Comparison of ENCODE assay signal across 10 mouse cellular contexts in genomic region chr8:109750699-109751098, GRCm38 (mm10). TPM values are rescaled to one million over a fixed set of nuclear protein-coding genes. Genes with fewer than 3 reads are reported as not detected.
DNase-seq lines count a peak whose midpoint lies in the region; ATAC-seq and TF ChIP-seq lines count a peak whose summit lies in the region.
"Had no signal": no experiment of that assay in that cellular context is flagged by ENCODE, and none has a peak within 500 bp of the region (broad histone marks: within the 10 kb centered on the region; RNA-seq: fewer than 3 reads in every experiment).

No protein-coding gene starts in this region.

- no peak overlapping the region for H3K4me2 ChIP-seq in forebrain, embryonic 14.5 days (ENCODE audit: low read length)
- no peak overlapping the region for H3K4me2 ChIP-seq in midbrain, embryonic 16.5 days (ENCODE audit: low read length)
- H3K4me2 ChIP-seq: embryonic facial prominence, embryonic 12.5 days; lung, embryonic 15.5 days had no signal

- no peak overlapping the region for H3K27ac ChIP-seq in left cerebral cortex, adult 2 months
- H3K27ac ChIP-seq in bone marrow macrophage, adult 2 months (ENCODE audit: insufficient read depth, low read depth, low read length): peak overlapping the region; percentile 30; the same call in 1 of the 2 replicates
- H3K27ac ChIP-seq in liver, adult 2 months (replicated peaks; ENCODE audit: insufficient read depth, low read depth, low read length): no peak overlapping the region
- H3K27ac ChIP-seq in small intestine, adult 2 months (ENCODE audit: insufficient read depth, low read depth, low read length): no peak overlapping the region
- H3K27ac ChIP-seq in forebrain, embryonic 14.5 days (ENCODE audit: low read depth, low read length): no peak overlapping the region
- H3K27ac ChIP-seq in midbrain, embryonic 16.5 days (ENCODE audit: low read length): no peak overlapping the region
- H3K27ac ChIP-seq: embryonic facial prominence, embryonic 12.5 days; lung, embryonic 15.5 days had no signal

- no peaks in the 10 kb centered on the region for H3K27me3 ChIP-seq in liver, adult 2 months (ENCODE audit: control insufficient read depth, insufficient read depth, low read length)
- H3K27me3 ChIP-seq in small intestine, adult 2 months (ENCODE audit: control insufficient read depth, insufficient read depth, low read length): no peaks in the 10 kb centered on the region
- H3K27me3 ChIP-seq in forebrain, embryonic 14.5 days (replicated peaks; ENCODE audit: control insufficient read depth, insufficient read depth, low read length): no peaks in the 10 kb centered on the region
- no peaks in the 10 kb centered on the region for H3K27me3 ChIP-seq in midbrain, embryonic 16.5 days (ENCODE audit: control insufficient read depth, insufficient read depth, low read depth, low read length)
- H3K27me3 ChIP-seq: embryonic facial prominence, embryonic 12.5 days; lung, embryonic 15.5 days had no signal

- TF ChIP-seq CTCF in left cerebral cortex, adult 2 months (IDR thresholded peaks at IDR 0.05): peak; percentile 8; the same call in 1 of the 2 replicates
- no peak for TF ChIP-seq CTCF in bone marrow macrophage, adult 2 months (IDR thresholded peaks at IDR 0.05; ENCODE audit: low read depth, low read length)
- TF ChIP-seq CTCF in liver, adult 2 months (IDR thresholded peaks at IDR 0.05; ENCODE audit: low read depth, low read length): peak; percentile 18; the same call in 1 of the 2 replicates
- TF ChIP-seq CTCF in small intestine, adult 2 months (IDR thresholded peaks at IDR 0.05; ENCODE audit: extremely low read depth, insufficient read length, insufficient replicate concordance, low read depth, low read length): peak; percentile 23; the same call in 1 of the 2 replicates

- ATAC-seq in forebrain, embryonic 14.5 days: no peak
- no peak for ATAC-seq in midbrain, embryonic 16.5 days

- intact Hi-C loops in left cerebral cortex, adult 2 months (cut with DNase I): no loop called here

- no peak for TF ChIP-seq POLR2A in bone marrow macrophage, adult 2 months (IDR thresholded peaks at IDR 0.05; ENCODE audit: borderline replicate concordance, low read depth, low read length)
- TF ChIP-seq POLR2A in liver, adult 2 months (IDR thresholded peaks at IDR 0.05; ENCODE audit: extremely low read depth, insufficient read depth, low read length): no peak
- no peak for TF ChIP-seq POLR2A in small intestine, adult 2 months (IDR thresholded peaks at IDR 0.05; ENCODE audit: low read depth, low read length)

- H3K36me3 ChIP-seq in liver, adult 2 months (ENCODE audit: control insufficient read depth, insufficient read depth, low read length): no peaks in the 10 kb centered on the region
- no peaks in the 10 kb centered on the region for H3K36me3 ChIP-seq in small intestine, adult 2 months (ENCODE audit: control insufficient read depth, insufficient read depth, low read length)
- H3K36me3 ChIP-seq in forebrain, embryonic 14.5 days (ENCODE audit: control insufficient read depth, insufficient read depth, low read length): no peaks in the 10 kb centered on the region
- H3K36me3 ChIP-seq in midbrain, embryonic 16.5 days (ENCODE audit: control insufficient read depth, insufficient read depth, low read length): no peaks in the 10 kb centered on the region
- H3K36me3 ChIP-seq: embryonic facial prominence, embryonic 12.5 days; lung, embryonic 15.5 days had no signal

- peak in 1 of 2 experiments; percentile 30 for DNase-seq in left cerebral cortex, adult 2 months (ENCODE audit: extremely low spot score in 1 of 2, low spot score in 2 of 2)
- no peak for DNase-seq in left cerebral cortex, adult 11 months (ENCODE audit: low spot score)
- no peak for DNase-seq in liver, adult 2 months (ENCODE audit: extremely low read depth, low read depth, low spot score)
- DNase-seq in forebrain, embryonic 14.5 days (ENCODE audit: low spot score): no peak
- no peak for DNase-seq in cerebellum, adult 8-10 months

- WGBS in liver, adult 2 months: 74% methylated on average over 12 of the region's 12 CpGs
- WGBS in small intestine, adult 2 months: 27% methylated on average over 12 of the region's 12 CpGs
- 81% methylated on average over 12 of the region's 12 CpGs for WGBS in forebrain, embryonic 14.5 days
- 81% methylated on average over 12 of the region's 12 CpGs for WGBS in midbrain, embryonic 16.5 days

- no peaks in the 10 kb centered on the region for H3K9me3 ChIP-seq in forebrain, embryonic 14.5 days (replicated peaks; ENCODE audit: control insufficient read depth, low read length)
- H3K9me3 ChIP-seq in midbrain, embryonic 16.5 days (replicated peaks; ENCODE audit: control insufficient read depth, low read length, poor library complexity, severe bottlenecking): no peaks in the 10 kb centered on the region
- H3K9me3 ChIP-seq: embryonic facial prominence, embryonic 12.5 days; lung, embryonic 15.5 days had no signal

- no peaks in the 10 kb centered on the region for H3K79me2 ChIP-seq in liver, adult 2 months (ENCODE audit: control insufficient read depth, insufficient read depth, low read length)

- no peak overlapping the region for H3K4me3 ChIP-seq in left cerebral cortex, adult 2 months
- peak overlapping the region; percentile 15 for H3K4me3 ChIP-seq in bone marrow macrophage, adult 2 months (ENCODE audit: insufficient read depth, low read length)
- no peak overlapping the region for H3K4me3 ChIP-seq in liver, adult 2 months (ENCODE audit: insufficient read depth, low read depth, low read length)
- H3K4me3 ChIP-seq in small intestine, adult 2 months (ENCODE audit: low read depth, low read length): no peak overlapping the region
- no peak overlapping the region for H3K4me3 ChIP-seq in forebrain, embryonic 14.5 days (ENCODE audit: low read depth, low read length)
- no peak overlapping the region for H3K4me3 ChIP-seq in midbrain, embryonic 16.5 days (ENCODE audit: low read depth, low read length)
- H3K4me3 ChIP-seq: embryonic facial prominence, embryonic 12.5 days; lung, embryonic 15.5 days had no signal

- no peak overlapping the region for H3K9ac ChIP-seq in liver, adult 2 months (ENCODE audit: low read depth, low read length)
- no peak overlapping the region for H3K9ac ChIP-seq in forebrain, embryonic 14.5 days (ENCODE audit: low read length)
- no peak overlapping the region for H3K9ac ChIP-seq in midbrain, embryonic 16.5 days (ENCODE audit: low read depth, low read length)
- H3K9ac ChIP-seq: embryonic facial prominence, embryonic 12.5 days; lung, embryonic 15.5 days had no signal

- peaks cover 22% of the 10 kb centered on the region for H3K4me1 ChIP-seq in bone marrow macrophage, adult 2 months (ENCODE audit: control insufficient read depth, insufficient read depth, low read length)
- no peaks in the 10 kb centered on the region for H3K4me1 ChIP-seq in liver, adult 2 months (ENCODE audit: control insufficient read depth, insufficient read depth, low read length)
- H3K4me1 ChIP-seq in small intestine, adult 2 months (ENCODE audit: control insufficient read depth, insufficient read depth, insufficient read length, low read length): no peaks in the 10 kb centered on the region; the same call in 1 of the 2 replicates
- H3K4me1 ChIP-seq in forebrain, embryonic 14.5 days (ENCODE audit: control insufficient read depth, insufficient read depth, low read length): no peaks in the 10 kb centered on the region
- no peaks in the 10 kb centered on the region for H3K4me1 ChIP-seq in midbrain, embryonic 16.5 days (ENCODE audit: control insufficient read depth, insufficient read depth, low read length)
- H3K4me1 ChIP-seq: embryonic facial prominence, embryonic 12.5 days; lung, embryonic 15.5 days had no signal

RNA-seq across cellular contexts. Expression of gene Atxn1l, which starts 13.2 kb away (rescaled TPM):
- 10 to 100 TPM; 34.8 to 39.1 TPM for total RNA-seq in left cerebral cortex, adult 2 months (2021)
- polyA plus RNA-seq in bone marrow macrophage, adult 2 months (2012; ENCODE audit: insufficient read depth, insufficient read length, missing spikeins): 21.0 and 21.2 TPM in 2 replicates
- 6.3 and 7.5 TPM in 2 replicates for total RNA-seq in liver, adult 2 months (2014; rRNA removed)
- polyA plus RNA-seq in liver, adult 2 months (2012; rRNA removed): 5.9 and 6.2 TPM in 2 replicates
- polyA plus RNA-seq in small intestine, adult 2 months (2012; rRNA removed): 5.1 and 12.0 TPM in 2 replicates
- 3.4 and 3.8 TPM in 2 replicates for polyA plus RNA-seq in forebrain, embryonic 14.5 days (2014; fragmentation: Nextera tagmentation; extraction: Ambion mirVana)
- 3.7 and 5.1 TPM in 2 replicates for polyA plus RNA-seq in midbrain, embryonic 16.5 days (2015; fragmentation: Nextera tagmentation; extraction: Ambion mirVana)

RNA-seq across cellular contexts. Expression of gene Ap1g1, which starts 27.7 kb away (rescaled TPM):
- 10 to 100 TPM; 80.8 to 85.0 TPM for total RNA-seq in left cerebral cortex, adult 2 months (2021)
- 80.9 and 91.2 TPM in 2 replicates for polyA plus RNA-seq in bone marrow macrophage, adult 2 months (2012; ENCODE audit: insufficient read depth, insufficient read length, missing spikeins)
- total RNA-seq in liver, adult 2 months (2014; rRNA removed): 54.8 and 57.8 TPM in 2 replicates
- 28.0 and 28.2 TPM in 2 replicates for polyA plus RNA-seq in liver, adult 2 months (2012; rRNA removed)
- polyA plus RNA-seq in small intestine, adult 2 months (2012; rRNA removed): 11.3 and 18.8 TPM in 2 replicates
- polyA plus RNA-seq in forebrain, embryonic 14.5 days (2014; fragmentation: Nextera tagmentation; extraction: Ambion mirVana): 33.5 and 35.7 TPM in 2 replicates
- polyA plus RNA-seq in midbrain, embryonic 16.5 days (2015; fragmentation: Nextera tagmentation; extraction: Ambion mirVana): 53.0 and 55.4 TPM in 2 replicates

RNA-seq across cellular contexts. Expression of gene Zfp821, which starts 45.4 kb away (rescaled TPM):
- 10 to 100 TPM; 41.7 to 46.5 TPM for total RNA-seq in left cerebral cortex, adult 2 months (2021)
- polyA plus RNA-seq in bone marrow macrophage, adult 2 months (2012; ENCODE audit: insufficient read depth, insufficient read length, missing spikeins): 7.7 and 11.6 TPM in 2 replicates
- total RNA-seq in liver, adult 2 months (2014; rRNA removed): 1.7 and 1.8 TPM in 2 replicates
- polyA plus RNA-seq in liver, adult 2 months (2012; rRNA removed): 0.73 and 0.97 TPM in 2 replicates
- polyA plus RNA-seq in small intestine, adult 2 months (2012; rRNA removed): 2.0 and 6.5 TPM in 2 replicates
- 73.9 and 76.2 TPM in 2 replicates for polyA plus RNA-seq in forebrain, embryonic 14.5 days (2014; fragmentation: Nextera tagmentation; extraction: Ambion mirVana)
- 69.6 and 76.1 TPM in 2 replicates for polyA plus RNA-seq in midbrain, embryonic 16.5 days (2015; fragmentation: Nextera tagmentation; extraction: Ambion mirVana)

RNA-seq across cellular contexts. Expression of gene Ist1, which starts 57.6 kb away (rescaled TPM):
- 10 to 100 TPM; 70.0 to 72.1 TPM for total RNA-seq in left cerebral cortex, adult 2 months (2021)
- 74.0 and 80.9 TPM in 2 replicates for polyA plus RNA-seq in bone marrow macrophage, adult 2 months (2012; ENCODE audit: insufficient read depth, insufficient read length, missing spikeins)
- total RNA-seq in liver, adult 2 months (2014; rRNA removed): 31.8 and 31.9 TPM in 2 replicates
- 24.6 and 26.1 TPM in 2 replicates for polyA plus RNA-seq in liver, adult 2 months (2012; rRNA removed)
- polyA plus RNA-seq in small intestine, adult 2 months (2012; rRNA removed): 14.4 and 30.3 TPM in 2 replicates
- 172 and 187 TPM in 2 replicates for polyA plus RNA-seq in forebrain, embryonic 14.5 days (2014; fragmentation: Nextera tagmentation; extraction: Ambion mirVana)
- polyA plus RNA-seq in midbrain, embryonic 16.5 days (2015; fragmentation: Nextera tagmentation; extraction: Ambion mirVana): 158 and 171 TPM in 2 replicates
